Mouse (Mus musculus) ES-E14 (cell line): ENCODE results near the gene Smim14.

Source experiments
- MAFK ChIP-seq: IDR thresholded peaks from 2 replicates; pipeline ENCODE4 v1.6.1; 2014; ENCODE audit warnings: mild to moderate bottlenecking, low read depth, low read length, inconsistent platforms; ENCODE audit not compliant: insufficient read depth
- ZC3H11A ChIP-seq: IDR thresholded peaks from 2 replicates; pipeline ENCODE4 v1.6.1; 2012; ENCODE audit warnings: low read depth, mild to moderate bottlenecking, inconsistent platforms, low read length, borderline replicate concordance
- ZNF384 ChIP-seq: IDR thresholded peaks from 2 replicates; pipeline ENCODE4 v1.6.1; 2012; ENCODE audit warnings: low read depth, low read length, inconsistent platforms

GRCm38 (mm10) chr5:65514635-65515278 lies 22.2 kb downstream of the Smim14 start:
- TF ChIP-seq MAFK (no peak), ZC3H11A (no peak), ZNF384 (no peak)
